Mouse (Mus musculus): ENCODE measurements around the gene Alyref.

DNA sequence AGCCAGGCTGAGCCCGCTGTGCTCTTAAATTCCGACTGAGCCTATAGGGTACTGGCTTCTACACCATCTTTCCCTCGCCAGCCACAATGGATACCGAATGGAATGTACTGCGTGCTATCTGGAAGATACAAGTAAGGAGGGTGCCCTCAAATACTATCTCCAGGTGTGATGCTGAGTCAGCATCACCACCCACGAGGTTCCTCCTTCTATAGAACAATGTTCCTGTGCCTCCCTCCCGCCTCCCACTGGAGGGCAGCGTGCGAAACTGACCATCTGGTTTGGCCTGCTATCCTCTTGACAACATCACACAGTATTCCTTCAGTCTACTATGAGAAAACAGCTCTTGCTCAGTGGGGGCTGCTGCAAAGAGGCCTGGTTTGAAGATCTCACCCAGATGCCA, 33.1 kb downstream of the Alyref start:
- TF ChIP-seq CTCF (IDR thresholded peaks at IDR 0.05) (no peak), EP300 (IDR thresholded peaks at IDR 0.05) (no peak)

All from lung, postnatal 0 days (tissue).